Mouse (Mus musculus) CH12F3 (cell line): ENCODE measurements around the gene Odc1.

Experiments
- in situ Hi-C: fragments of 300-500 bp; cut with MboI; formaldehyde crosslinking; loops from 2 replicates; pipeline ENCODE4 v1.14.3; 2020; ENCODE audit warnings: low sequenced_read_pairs

The Odc1 gene

GRCm38 (mm10) chr12:17583860-17584259, 39.3 kb downstream of the Odc1 start:
- in situ Hi-C loops, result no loop called here

GRCm38 (mm10) chr12:17586011-17586410, 41.4 kb downstream of the Odc1 start:
- in situ Hi-C loops, result no loop called here

GRCm38 (mm10) chr12:17588436-17588835, 43.8 kb downstream of the Odc1 start:
- in situ Hi-C loops, result no loop called here

- in situ Hi-C loops, result no loop called here
Measured at GRCm38 (mm10) chr12:17588906-17589612, 44.5 kb downstream of the Odc1 start.

GRCm38 (mm10) chr12:17591249-17591648, 46.7 kb downstream of the Odc1 start:
- in situ Hi-C loops, result no loop called here

GRCm38 (mm10) chr12:17593956-17594355, 49.4 kb downstream of the Odc1 start:
- in situ Hi-C loops, result no loop called here

GRCm38 (mm10) chr12:17594701-17595100, 50.1 kb downstream of the Odc1 start:
- in situ Hi-C loops, result no loop called here

- in situ Hi-C loops, result no loop called here
Measured at GRCm38 (mm10) chr12:17595166-17595565, 50.6 kb downstream of the Odc1 start.
